Mouse (Mus musculus) layer of hippocampus, postnatal 14 days (tissue): Measurements from ENCODE around the gene Atg16l2. TPM values are rescaled to one million over a fixed set of nuclear protein-coding genes. Genes with fewer than 3 reads are reported as not detected.

Source experiments
- DNase-seq, 2 experiments: peaks; one replicate each; pipeline ENCODE4 v3.0.0; 2021 to 2022; ENCODE audit warnings: low spot score in 2 of 2, mixed read lengths in 1 of 2
- total RNA-seq, 2 experiments: library from RNA; stranded (reverse); gene quantifications; 2 replicates each; pipeline ENCODE4 v1.2.3; 2021

The Atg16l2 gene
- total RNA-seq, 2 experiments from 2014 or later = 37.0 to 40.1 TPM

DNA sequence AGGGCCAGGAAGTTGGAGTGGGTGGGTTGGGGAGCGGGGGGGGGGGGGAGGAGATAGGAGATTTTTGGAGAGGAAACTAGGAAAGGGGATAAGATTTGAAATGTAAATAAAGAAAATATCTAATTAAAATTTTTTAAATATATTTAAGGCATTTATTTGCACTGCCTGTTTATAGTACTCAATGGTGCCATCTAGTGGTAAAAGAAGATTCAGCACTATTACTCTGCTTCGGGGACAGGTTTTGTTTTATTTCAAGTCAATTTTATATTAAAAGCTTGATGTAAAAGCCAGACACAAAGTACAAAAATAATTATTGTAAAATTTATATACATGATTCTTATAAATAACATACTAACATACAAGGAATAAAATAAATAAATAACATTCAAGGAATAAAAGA is 70.6 kb downstream of the Atg16l2 start:
- peak in 1 of 2 experiments; percentile 69 for DNase-seq

DNA sequence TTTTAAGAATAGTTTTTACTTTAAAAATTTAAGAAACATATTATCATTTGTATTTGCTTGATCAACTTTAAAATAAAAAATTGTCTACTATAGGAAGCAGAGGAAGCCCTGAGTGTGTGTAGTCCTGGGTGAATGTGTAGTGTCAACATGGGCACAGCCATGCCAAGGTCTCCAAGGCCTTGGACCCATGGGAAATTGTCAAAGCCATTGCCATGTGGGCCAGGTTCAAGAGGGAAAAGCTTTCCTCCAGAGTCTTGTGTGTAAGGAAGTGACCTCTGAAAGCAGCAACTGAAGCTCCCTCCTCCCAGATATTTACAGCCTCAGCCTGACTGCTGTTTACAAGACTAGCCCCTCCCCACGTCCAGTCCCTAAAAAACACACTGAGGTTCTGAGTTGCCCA is 72.7 kb downstream of the Atg16l2 start:
- no peak for DNase-seq

DNA sequence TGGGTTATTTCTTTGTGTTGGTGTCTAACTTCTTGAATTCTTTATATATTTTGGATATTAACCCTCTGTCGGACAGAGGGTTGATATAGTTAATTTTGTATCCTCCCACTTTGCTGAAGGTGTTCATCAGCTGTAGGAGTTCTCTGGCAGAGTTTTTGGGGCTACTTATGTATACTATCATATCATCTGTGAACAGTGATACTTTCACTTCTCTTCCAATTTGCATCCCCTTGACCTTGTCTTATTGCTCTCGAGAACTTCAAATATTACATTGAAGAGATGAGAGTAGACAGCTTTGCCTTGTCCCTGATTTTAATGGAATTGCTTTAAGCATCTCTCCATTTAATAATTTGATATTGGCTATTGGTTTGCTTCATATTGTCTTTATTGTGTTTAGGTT is 78.5 kb downstream of the Atg16l2 start:
- no peak for DNase-seq

DNA sequence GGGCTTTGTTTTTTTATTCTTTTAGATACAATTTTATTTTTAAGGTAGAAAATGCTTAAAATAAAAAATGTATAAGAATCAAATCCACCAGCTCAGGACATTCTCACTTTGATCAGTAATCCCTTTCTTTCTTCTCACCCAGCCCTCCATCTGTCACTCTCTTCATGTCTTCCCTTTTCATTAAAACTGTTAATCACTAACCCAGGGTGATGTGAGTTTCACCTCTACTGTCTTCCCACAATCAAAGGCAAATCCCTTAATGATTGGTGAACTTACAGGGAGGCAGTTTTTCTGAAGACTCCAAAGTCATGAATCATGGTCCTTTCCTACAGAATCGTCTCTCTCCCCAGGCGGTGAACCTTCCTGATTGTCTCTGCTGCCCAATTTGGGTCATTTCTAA is 85.3 kb downstream of the Atg16l2 start:
- DNase-seq = no peak

DNA sequence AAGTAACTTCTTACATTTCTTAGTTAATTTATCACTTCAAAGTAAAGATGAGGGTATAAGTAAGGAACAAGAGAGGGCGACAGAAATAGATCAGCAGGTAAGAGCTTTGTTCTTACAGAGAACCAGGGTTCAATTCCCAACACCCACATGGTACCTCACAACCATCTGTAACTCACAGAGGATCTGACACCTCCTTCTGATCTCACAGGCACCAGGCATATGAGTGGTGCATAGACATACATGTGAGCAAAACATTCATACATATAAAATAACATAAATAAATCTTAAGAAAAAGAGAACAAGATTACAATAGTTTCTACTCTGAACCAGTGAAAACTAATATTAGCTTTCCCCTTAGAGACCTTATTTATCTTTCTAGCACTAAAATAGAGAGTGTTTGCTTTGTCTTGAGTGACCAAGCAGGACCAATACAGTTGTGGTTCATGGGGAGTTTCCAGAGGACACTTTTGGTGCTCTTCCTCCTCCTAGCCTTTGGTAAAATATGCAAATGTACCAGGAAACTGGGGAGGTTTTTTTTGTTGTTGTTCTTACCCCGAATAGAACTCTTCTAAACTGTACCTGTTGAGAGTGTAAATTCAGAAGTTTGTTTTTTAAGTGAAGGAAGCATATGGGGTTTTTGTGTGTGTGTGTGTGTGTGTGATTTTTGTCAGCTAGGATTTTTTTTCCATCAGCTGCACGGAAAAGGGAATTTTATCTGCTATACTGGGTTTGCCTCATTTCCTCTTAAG is 88.4 kb downstream of the Atg16l2 start:
- DNase-seq = no peak

Other genes with a start within 250 kb of the Atg16l2 start
- gene Fchsd2, start 209.4 kb downstream of the Atg16l2 start, total RNA-seq = 10 to 100 TPM; 50.1 to 56.6 TPM
- gene Stard10, start 14.8 kb upstream of the Atg16l2 start, total RNA-seq = 10 to 100 TPM; 14.2 to 18.3 TPM
- 10 to 100 TPM; 18.1 to 22.4 TPM for gene Arap1, start 45.8 kb upstream of the Atg16l2 start, total RNA-seq
- not detected for gene Gm45837, start 108.6 kb upstream of the Atg16l2 start, total RNA-seq
- 100 to 1,000 TPM; 239 to 248 TPM for gene Pde2a, start 119.4 kb upstream of the Atg16l2 start, total RNA-seq